Mouse (Mus musculus) E14TG2a.4 (cell line): ENCODE data around the gene Fam234a.
"Not testable (repeated sequence)": the region's sequence is repeated elsewhere in the genome, so short reads cannot be mapped to it uniquely, and the experiment has no call there.

ENCODE experiments used
- H3K27me3 ChIP-seq: 2 replicates; pipeline ENCODE4 v1.6.1; 2014; ENCODE audit warnings: low read length, control low read depth; ENCODE audit not compliant: insufficient read depth
- H3K36me3 ChIP-seq: 2 replicates; pipeline ENCODE4 v1.6.1; 2014; ENCODE audit warnings: low read length, control low read depth; ENCODE audit not compliant: insufficient read depth
- H3K4me1 ChIP-seq: replicated peaks from 2 replicates; pipeline ENCODE4 v1.6.1; 2014; ENCODE audit warnings: low read depth, low read length, control low read depth
- H3K4me3 ChIP-seq: replicated peaks from 2 replicates; pipeline ENCODE4 v1.5.1; 2014; ENCODE audit warnings: mild to moderate bottlenecking, low read length
- H3K9me3 ChIP-seq: 2 replicates; pipeline ENCODE4 v1.6.1; 2014; ENCODE audit warnings: low read length, control low read depth
- CTCF ChIP-seq: conservative IDR thresholded peaks from 2 replicates; pipeline ENCODE4 v1.5.1; 2014; ENCODE audit warnings: low read length
- NANOG ChIP-seq: IDR thresholded peaks from 2 replicates; pipeline ENCODE4 v1.6.1; 2014; ENCODE audit warnings: borderline replicate concordance, low read length, mixed read lengths
- POU5F1 ChIP-seq: IDR thresholded peaks from 2 replicates; pipeline ENCODE4 v1.6.1; 2014; ENCODE audit warnings: low read length, borderline replicate concordance

Fam234a gene

GRCm38 (mm10) chr17:26178611-26179010, 65.4 kb downstream of the Fam234a start:
- Histone ChIP-seq H3K27me3 (no peaks in the 10 kb centered on the region), H3K9me3 (no peaks in the 10 kb centered on the region), H3K36me3 (peaks cover 80% of the 10 kb centered on the region), H3K4me3 (no peak overlapping the region), H3K4me1 (no peaks in the 10 kb centered on the region)
- TF ChIP-seq POU5F1: no peak
- TF ChIP-seq CTCF: no peak
- TF ChIP-seq NANOG: no peak

GRCm38 (mm10) chr17:26175248-26175647, 68.8 kb downstream of the Fam234a start:
- not testable (repeated sequence) for H3K27me3 ChIP-seq, H3K4me3 ChIP-seq, H3K9me3 ChIP-seq, H3K4me1 ChIP-seq
- peaks cover 65% of the 10 kb centered on the region for H3K36me3 ChIP-seq
- peak; percentile 21 for TF ChIP-seq CTCF

GRCm38 (mm10) chr17:26168039-26168438, 76.0 kb downstream of the Fam234a start:
- H3K27me3 ChIP-seq: no peaks in the 10 kb centered on the region
- H3K4me3 ChIP-seq: no peak overlapping the region
- TF ChIP-seq POU5F1 (no peak), CTCF (no peak), NANOG (no peak)
- no peaks in the 10 kb centered on the region for H3K9me3 ChIP-seq
- peaks cover 49% of the 10 kb centered on the region for H3K36me3 ChIP-seq
- no peaks in the 10 kb centered on the region for H3K4me1 ChIP-seq

GRCm38 (mm10) chr17:26162736-26163135, 81.3 kb downstream of the Fam234a start:
- Histone ChIP-seq H3K36me3 (peaks cover 40% of the 10 kb centered on the region), H3K27me3 (no peaks in the 10 kb centered on the region), H3K9me3 (no peaks in the 10 kb centered on the region), H3K4me3 (no peak overlapping the region), H3K4me1 (no peaks in the 10 kb centered on the region; the same call in 1 of the 2 replicates)
- TF ChIP-seq NANOG (no peak), POU5F1 (no peak), CTCF (no peak)
